Mouse (Mus musculus) heart, adult 2 months (tissue): ENCODE data around the gene Gm11111.
"Not testable (repeated sequence)": the region's sequence is repeated elsewhere in the genome, so short reads cannot be mapped to it uniquely, and the experiment has no call there.

Experiments
- CTCF ChIP-seq: fragments of 200-600 bp; IDR thresholded peaks from 2 replicates; pipeline ENCODE4 v1.8.1; 2022; ENCODE audit warnings: antibody characterized with exemption, mild to moderate bottlenecking, moderate library complexity
- EP300 ChIP-seq: fragments of 200-500 bp; IDR thresholded peaks from 2 replicates; pipeline ENCODE4 v1.6.1; 2011; ENCODE audit warnings: low read depth, low read length, control low read depth; ENCODE audit not compliant: insufficient read depth
- POLR2A ChIP-seq: fragments of 200-500 bp; IDR thresholded peaks from 2 replicates; pipeline ENCODE4 v1.6.1; 2011; ENCODE audit warnings: mild to moderate bottlenecking, low read depth, low read length, control low read depth; ENCODE audit not compliant: insufficient read depth

DNA sequence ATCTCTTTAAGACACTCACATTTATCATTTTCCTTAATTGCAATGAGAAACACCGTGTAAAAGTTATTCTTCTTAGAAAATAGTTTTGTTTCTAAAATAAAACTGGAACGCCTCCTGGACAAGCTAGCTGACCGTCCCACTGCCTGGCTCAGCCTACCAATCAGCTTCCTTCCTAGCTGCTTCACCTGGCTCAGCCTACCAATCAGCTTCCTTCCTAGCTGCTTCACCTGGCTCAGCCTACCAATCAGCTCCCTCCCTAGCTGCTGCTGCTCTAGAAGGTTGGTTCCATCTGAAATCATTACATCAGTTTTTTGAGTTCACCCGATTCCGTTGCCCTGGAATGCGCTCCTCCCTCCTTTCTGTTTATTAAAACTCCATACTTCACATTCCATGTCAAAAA, 24.0 kb downstream of the Gm11111 start:
- not testable (repeated sequence) for TF ChIP-seq POLR2A, CTCF, EP300
